Mouse (Mus musculus) cerebellum, postnatal 14 days (tissue): Measurements from ENCODE around the gene Sox15.
A peak's percentile ranks its signal among the peaks of the same experiment; 100 is the strongest.
"Not testable (repeated sequence)": the region's sequence is repeated elsewhere in the genome, so short reads cannot be mapped to it uniquely, and the experiment has no call there.

ENCODE experiments used
- DNase-seq, 2 experiments: peaks; one replicate each; pipeline ENCODE4 v3.0.0; 2021; ENCODE audit warnings: mixed read lengths in 2 of 2

Sox15 gene

GRCm38 (mm10) chr11:69655264-69656064, at the start of gene Sox15:
Gene Sox15 (plus strand): TSS chr11:69655314.
- DNase-seq, result peak; percentile 82 to 85

GRCm38 (mm10) chr11:69605726-69606490, 49.2 kb upstream of the Sox15 start, which contains the start of gene Atp1b2:
Gene Atp1b2 (minus strand): TSS chr11:69605942.
- peak; percentile 92 to 94 for DNase-seq

- DNase-seq, result peak in 1 of 2 experiments; percentile 38
Observed at GRCm38 (mm10) chr11:69606491-69606795, 48.7 kb upstream of the Sox15 start.

GRCm38 (mm10) chr11:69606832-69607231, 48.3 kb upstream of the Sox15 start:
- no peak for DNase-seq

- DNase-seq, result no peak
Observed at GRCm38 (mm10) chr11:69608525-69608924, 46.6 kb upstream of the Sox15 start.

GRCm38 (mm10) chr11:69609416-69609815, 45.7 kb upstream of the Sox15 start:
- no peak for DNase-seq

GRCm38 (mm10) chr11:69610899-69611298, 44.2 kb upstream of the Sox15 start:
- DNase-seq, result no peak

- DNase-seq, result peak; percentile 86 to 91
Observed at GRCm38 (mm10) chr11:69613553-69614256, 41.4 kb upstream of the Sox15 start.

GRCm38 (mm10) chr11:69614257-69614588, 40.9 kb upstream of the Sox15 start:
- not testable (repeated sequence) for DNase-seq

GRCm38 (mm10) chr11:69616781-69617180, 38.3 kb upstream of the Sox15 start:
- no peak for DNase-seq

GRCm38 (mm10) chr11:69617805-69618204, 37.3 kb upstream of the Sox15 start, which contains the start of gene Shbg:
Gene Shbg (minus strand): TSS chr11:69617905.
- no peak for DNase-seq

GRCm38 (mm10) chr11:69620394-69621081, 34.6 kb upstream of the Sox15 start:
- no peak for DNase-seq

GRCm38 (mm10) chr11:69621571-69622268, 33.4 kb upstream of the Sox15 start, which contains the start of gene Sat2:
Gene Sat2 (plus strand): TSS chr11:69622024.
- peak; percentile 82 to 83 for DNase-seq

- DNase-seq, result peak; percentile 74 to 78
Observed at GRCm38 (mm10) chr11:69622406-69622805, 32.7 kb upstream of the Sox15 start.

- no peak for DNase-seq
Observed at GRCm38 (mm10) chr11:69623006-69623405, 32.1 kb upstream of the Sox15 start.

GRCm38 (mm10) chr11:69624339-69624738, 30.8 kb upstream of the Sox15 start:
- DNase-seq, result not testable (repeated sequence)

- peak; percentile 92 to 94 for DNase-seq
Observed at GRCm38 (mm10) chr11:69628286-69628685, 26.8 kb upstream of the Sox15 start.

- no peak for DNase-seq
Observed at GRCm38 (mm10) chr11:69629802-69630201, 25.3 kb upstream of the Sox15 start.

GRCm38 (mm10) chr11:69632284-69633089, 22.6 kb upstream of the Sox15 start, which contains the start of gene Fxr2:
Gene Fxr2 (plus strand): TSS chr11:69632990.
- peak; percentile 100 for DNase-seq

- DNase-seq, result no peak
Observed at GRCm38 (mm10) chr11:69633128-69633866, 21.8 kb upstream of the Sox15 start.
